Mouse (Mus musculus): ENCODE measurements around the gene Gipc1.

DNA sequence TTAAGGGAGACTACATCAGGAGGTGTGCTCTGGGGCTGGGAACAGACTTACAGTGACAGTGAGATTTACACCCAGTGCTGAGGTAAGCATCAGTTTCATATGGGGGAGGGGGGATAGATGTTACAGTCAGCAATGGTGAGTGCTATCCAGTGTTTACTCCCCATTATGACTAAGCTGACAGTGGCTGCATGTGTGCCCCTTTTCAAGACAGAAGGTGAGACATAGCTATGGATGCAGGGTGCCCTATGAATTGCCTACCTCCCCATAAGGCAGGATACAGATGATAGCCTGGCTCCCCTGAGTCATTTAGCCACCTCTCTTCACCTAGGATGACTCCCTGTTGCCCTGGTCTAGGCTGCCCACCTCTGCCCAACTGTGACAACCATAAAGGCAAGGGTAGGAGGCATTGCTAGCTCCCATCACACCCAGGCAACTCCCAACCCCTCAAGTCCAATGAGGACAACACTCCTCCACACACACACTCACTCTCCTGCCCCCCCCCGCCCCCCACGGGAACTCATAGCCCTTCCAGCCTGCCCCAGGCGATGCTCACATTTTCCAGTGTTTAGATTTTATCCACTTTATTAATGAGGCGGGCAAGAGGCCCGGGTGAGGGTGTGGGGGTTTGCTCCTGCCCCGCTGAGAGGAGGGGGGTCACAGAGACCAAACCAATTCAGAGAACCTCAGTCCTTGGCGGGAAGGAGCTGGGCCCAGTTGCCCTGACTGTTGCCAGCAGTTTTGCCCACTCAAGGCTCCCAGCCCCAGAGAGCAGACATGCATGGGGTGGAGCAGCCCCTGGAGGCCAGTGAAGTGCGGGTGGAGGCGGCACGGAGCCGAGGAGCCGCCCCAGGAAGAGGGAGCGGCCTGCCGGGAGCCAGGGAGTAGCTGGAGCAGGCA is 13.7 kb downstream of the Gipc1 start, which contains the start of gene Ptger1:
- TF ChIP-seq EP300 (IDR thresholded peaks at IDR 0.05; ENCODE audit: low read depth) = no peak
- TF ChIP-seq CTCF (IDR thresholded peaks at IDR 0.05; ENCODE audit: low read depth) = no peak

Measured in liver, postnatal 0 days (tissue).